Mouse (Mus musculus): ENCODE data around the gene Dnajc25. TPM values are rescaled to one million over a fixed set of nuclear protein-coding genes. Genes with fewer than 3 reads are reported as not detected.

Dnajc25 gene
- total and polyA plus RNA-seq, 2 experiments from 2014 or later: 5.3 to 12.4 TPM

DNA sequence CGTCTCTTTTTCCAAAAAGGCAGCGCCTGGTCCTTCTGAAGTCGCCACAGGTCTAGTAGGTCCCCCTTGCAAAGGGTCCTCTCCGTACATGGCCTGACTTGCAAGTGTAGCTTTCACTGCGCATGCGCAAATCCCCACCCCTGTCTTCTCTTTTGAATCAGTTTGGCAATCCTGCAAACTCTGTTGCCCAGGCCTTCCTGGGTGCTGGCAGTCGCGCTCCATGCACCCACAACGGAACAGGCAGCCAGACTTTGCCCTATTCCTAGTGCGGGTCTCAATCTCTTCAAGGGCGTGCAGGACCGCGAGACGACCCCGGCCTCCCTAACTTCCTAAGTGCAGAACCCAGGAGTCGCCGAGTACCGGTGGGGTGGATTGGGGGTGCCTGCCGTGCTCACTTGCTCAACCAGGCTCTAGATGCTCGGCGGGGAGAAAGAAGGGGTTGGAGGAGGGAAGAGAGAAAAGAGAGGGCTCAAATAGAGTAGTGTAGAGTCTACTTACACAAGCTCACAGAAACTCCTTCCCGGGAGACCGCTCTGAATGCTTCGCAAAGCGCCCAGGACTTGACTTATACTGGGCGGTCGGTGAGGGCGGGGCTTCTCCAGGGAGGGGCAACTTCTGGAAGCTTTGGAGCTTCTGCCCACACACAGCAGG is 8.2 kb upstream of the Dnajc25 start, which contains the start of gene Ptgr1:
Gene Ptgr1 (minus strand): TSS at position 580 of the 651 bp plus-strand sequence.
- TF ChIP-seq EP300 (IDR thresholded peaks at IDR 0.05; ENCODE audit: low read depth) (no peak), CTCF (IDR thresholded peaks at IDR 0.05; ENCODE audit: low read depth) (no peak)
- H3K27ac ChIP-seq (ENCODE audit: low read depth): peak within 1 kb of the TSS; percentile 40
- H3K4me3 ChIP-seq (ENCODE audit: low read depth, low read length): peak within 1 kb of the TSS; percentile 72
- 1% methylated on average over 28 of the region's 28 CpGs for WGBS
- peak; percentile 73 for DNase-seq (ENCODE audit: low spot score)
- no peaks in the 10 kb centered on the region for H3K36me3 ChIP-seq (replicated peaks; ENCODE audit: control insufficient read depth, insufficient read depth, low read length)
- H3K27me3 ChIP-seq (ENCODE audit: control insufficient read depth, insufficient read depth, low read length): no peaks in the 10 kb centered on the region
- peak within 1 kb of the TSS; percentile 95 for H3K4me2 ChIP-seq (ENCODE audit: low read depth, low read length)
- H3K9ac ChIP-seq (replicated peaks; ENCODE audit: low read depth, low read length): peak within 1 kb of the TSS; percentile 48
- H3K4me1 ChIP-seq (ENCODE audit: control insufficient read depth, insufficient read depth): peaks cover 3% of the 10 kb centered on the region; the same call in 1 of the 2 replicates
- peak; percentile 70 for ATAC-seq (ENCODE audit: insufficient read depth, low read depth)
- no peaks in the 10 kb centered on the region for H3K9me3 ChIP-seq (replicated peaks; ENCODE audit: control insufficient read depth, low read length)

- 78% methylated on average over 7 of the region's 7 CpGs for WGBS
- Histone ChIP-seq H3K9me3 (replicated peaks; ENCODE audit: control insufficient read depth, low read length) (no peaks in the 10 kb centered on the region), H3K4me2 (ENCODE audit: low read depth, low read length) (no peak overlapping the region), H3K4me3 (ENCODE audit: low read depth, low read length) (no peak overlapping the region), H3K4me1 (ENCODE audit: control insufficient read depth, insufficient read depth) (peaks cover 3% of the 10 kb centered on the region; the same call in 1 of the 2 replicates), H3K9ac (replicated peaks; ENCODE audit: low read depth, low read length) (no peak overlapping the region), H3K36me3 (replicated peaks; ENCODE audit: control insufficient read depth, insufficient read depth, low read length) (no peaks in the 10 kb centered on the region), H3K27ac (ENCODE audit: low read depth) (no peak overlapping the region), H3K27me3 (ENCODE audit: control insufficient read depth, insufficient read depth, low read length) (no peaks in the 10 kb centered on the region)
- TF ChIP-seq EP300 (IDR thresholded peaks at IDR 0.05; ENCODE audit: low read depth): no peak
- no peak for TF ChIP-seq CTCF (IDR thresholded peaks at IDR 0.05; ENCODE audit: low read depth)
- ATAC-seq (ENCODE audit: insufficient read depth, low read depth) (no peak), DNase-seq (ENCODE audit: low spot score) (no peak)
Measured at GRCm38 (mm10) chr4:58989303-58989898, 5.5 kb upstream of the Dnajc25 start.

DNA sequence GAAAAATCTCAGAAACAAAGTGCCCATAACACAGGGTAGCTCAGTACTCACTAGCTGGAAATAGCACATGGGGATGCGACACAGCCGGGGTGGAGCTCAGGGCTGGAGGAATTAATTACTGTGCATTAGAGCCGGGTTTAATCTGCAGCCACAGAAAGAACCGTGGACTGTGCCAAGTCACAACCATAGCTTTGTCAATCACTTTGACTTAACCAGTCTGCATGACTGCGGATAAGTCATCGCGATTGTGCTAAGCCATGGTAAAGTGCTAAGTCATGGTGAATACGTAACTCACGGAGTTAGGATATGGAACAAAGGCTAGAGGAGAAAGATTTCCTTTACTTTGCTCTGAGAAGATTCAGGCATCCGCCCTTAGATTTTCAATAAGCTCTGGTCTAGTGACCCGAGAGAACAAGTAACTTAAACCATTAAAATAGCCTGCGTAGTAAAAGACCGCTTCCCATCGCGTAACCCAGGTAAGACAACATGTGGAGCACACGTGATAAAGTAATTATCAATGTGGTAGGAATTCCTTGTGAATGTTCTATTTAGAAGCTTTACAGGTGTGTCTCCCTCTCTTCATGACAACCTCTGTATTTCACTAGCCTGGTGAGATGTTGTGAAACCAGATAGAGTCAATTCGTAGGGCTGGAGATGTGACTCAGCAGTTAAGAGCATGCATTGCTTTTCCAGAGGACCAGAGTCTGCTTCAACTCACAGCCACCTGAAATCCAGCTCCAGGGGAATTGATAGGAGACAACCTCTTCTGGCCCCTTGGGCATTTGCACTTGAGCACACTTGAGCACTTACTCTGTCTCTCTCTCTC is 4.0 kb upstream of the Dnajc25 start:
- H3K27ac ChIP-seq (ENCODE audit: low read depth): no peak overlapping the region
- no peak overlapping the region for H3K9ac ChIP-seq (replicated peaks; ENCODE audit: low read depth, low read length)
- WGBS: 80% methylated on average over 17 of the region's 17 CpGs
- no peaks in the 10 kb centered on the region for H3K36me3 ChIP-seq (replicated peaks; ENCODE audit: control insufficient read depth, insufficient read depth, low read length)
- no peak for ATAC-seq (ENCODE audit: insufficient read depth, low read depth)
- H3K9me3 ChIP-seq (replicated peaks; ENCODE audit: control insufficient read depth, low read length): no peaks in the 10 kb centered on the region
- H3K4me1 ChIP-seq (ENCODE audit: control insufficient read depth, insufficient read depth): peaks cover 3% of the 10 kb centered on the region; the same call in 1 of the 2 replicates
- TF ChIP-seq EP300 (IDR thresholded peaks at IDR 0.05; ENCODE audit: low read depth): no peak
- no peak for DNase-seq (ENCODE audit: low spot score)
- H3K4me2 ChIP-seq (ENCODE audit: low read depth, low read length): no peak overlapping the region
- H3K27me3 ChIP-seq (ENCODE audit: control insufficient read depth, insufficient read depth, low read length): no peaks in the 10 kb centered on the region
- no peak overlapping the region for H3K4me3 ChIP-seq (ENCODE audit: low read depth, low read length)

GRCm38 (mm10) chr4:58992195-58992594 is 2.7 kb upstream of the Dnajc25 start:
- Histone ChIP-seq H3K4me3 (ENCODE audit: low read depth, low read length) (no peak overlapping the region), H3K36me3 (replicated peaks; ENCODE audit: control insufficient read depth, insufficient read depth, low read length) (no peaks in the 10 kb centered on the region), H3K27ac (ENCODE audit: low read depth) (no peak overlapping the region), H3K27me3 (ENCODE audit: control insufficient read depth, insufficient read depth, low read length) (no peaks in the 10 kb centered on the region), H3K4me2 (ENCODE audit: low read depth, low read length) (no peak overlapping the region), H3K4me1 (ENCODE audit: control insufficient read depth, insufficient read depth) (0 out of 2 replicates have a peak, but pooled peaks cover 2% of the 10 kb centered on the region), H3K9me3 (replicated peaks; ENCODE audit: control insufficient read depth, low read length) (no peaks in the 10 kb centered on the region), H3K9ac (replicated peaks; ENCODE audit: low read depth, low read length) (no peak overlapping the region)
- DNase-seq (ENCODE audit: low spot score) (no peak), ATAC-seq (ENCODE audit: insufficient read depth, low read depth) (no peak)
- 40% methylated on average over 5 of the region's 5 CpGs for WGBS
- TF ChIP-seq EP300 (IDR thresholded peaks at IDR 0.05; ENCODE audit: low read depth): no peak
- no peak for TF ChIP-seq CTCF (IDR thresholded peaks at IDR 0.05; ENCODE audit: low read depth)

GRCm38 (mm10) chr4:58995251-58995693 is 410 bp downstream of the Dnajc25 start:
- Histone ChIP-seq H3K4me3 (ENCODE audit: low read depth, low read length) (no peak overlapping the region), H3K4me1 (ENCODE audit: control insufficient read depth, insufficient read depth) (0 out of 2 replicates have a peak, but pooled peaks cover 6% of the 10 kb centered on the region), H3K36me3 (replicated peaks; ENCODE audit: control insufficient read depth, insufficient read depth, low read length) (no peaks in the 10 kb centered on the region), H3K27me3 (ENCODE audit: control insufficient read depth, insufficient read depth, low read length) (no peaks in the 10 kb centered on the region), H3K4me2 (ENCODE audit: low read depth, low read length) (no peak overlapping the region), H3K9ac (replicated peaks; ENCODE audit: low read depth, low read length) (no peak overlapping the region), H3K9me3 (replicated peaks; ENCODE audit: control insufficient read depth, low read length) (no peaks in the 10 kb centered on the region), H3K27ac (ENCODE audit: low read depth) (no peak overlapping the region)
- no peak for TF ChIP-seq CTCF (IDR thresholded peaks at IDR 0.05; ENCODE audit: low read depth)
- TF ChIP-seq EP300 (IDR thresholded peaks at IDR 0.05; ENCODE audit: low read depth): no peak
- WGBS: 53% methylated on average over 8 of the region's 8 CpGs
- DNase-seq (ENCODE audit: low spot score): no peak
- ATAC-seq (ENCODE audit: insufficient read depth, low read depth): no peak
